Mouse (Mus musculus) cortical plate, adult 2 months (tissue): ENCODE results near the gene Cacna1g.

ENCODE experiments used
- CTCF ChIP-seq: fragments of 200-500 bp; IDR thresholded peaks from 2 replicates; pipeline ENCODE4 v1.5.1; 2011; ENCODE audit warnings: mild to moderate bottlenecking, control low read depth, low read length; ENCODE audit not compliant: insufficient read depth; ENCODE audit errors: extremely low read depth
- POLR2A ChIP-seq: fragments of 200-500 bp; IDR thresholded peaks from 2 replicates; pipeline ENCODE4 v1.6.1; 2011; ENCODE audit warnings: mild to moderate bottlenecking, low read length, control low read depth; ENCODE audit not compliant: insufficient read depth; ENCODE audit errors: extremely low read depth

- no peak for TF ChIP-seq POLR2A
- TF ChIP-seq CTCF: no peak
Observed at GRCm38 (mm10) chr11:94461856-94462255, 12.1 kb downstream of the Cacna1g start.
